In genomic region chr16:85900702-85901580, GRCm38 (mm10) we compare ENCODE assay signal across 8 mouse cellular contexts. TPM values are rescaled to one million over a fixed set of nuclear protein-coding genes. Genes with fewer than 3 reads are reported as not detected.
DNase-seq lines count a peak whose midpoint lies in the region; ATAC-seq lines count a peak whose summit lies in the region.

No protein-coding gene starts in this region.

- ATAC-seq in hindbrain, embryonic 15.5 days (ENCODE audit: low FRiP score, low read depth): peak; percentile 75
- no peak for ATAC-seq in limb, embryonic 12.5 days (ENCODE audit: insufficient number of reproducible peaks, insufficient read depth, low FRiP score, low TSS enrichment, low read depth)
- ATAC-seq in midbrain, embryonic 12.5 days (ENCODE audit: low FRiP score, low read depth): peak; percentile 75
- peak; percentile 51; the same call in 1 of the 2 replicates for ATAC-seq in stomach, embryonic 16.5 days (ENCODE audit: insufficient read depth, low FRiP score)

- 1% methylated on average over 51 of the region's 51 CpGs for WGBS in hindbrain, embryonic 15.5 days
- WGBS in limb, embryonic 12.5 days: under 1% methylated on average over 51 of the region's 51 CpGs
- under 1% methylated on average over 51 of the region's 51 CpGs for WGBS in midbrain, embryonic 12.5 days
- under 1% methylated on average over 51 of the region's 51 CpGs for WGBS in stomach, embryonic 16.5 days

- H3K27me3 ChIP-seq in hindbrain, embryonic 15.5 days: no peaks in the 10 kb centered on the region
- peaks cover 27% of the 10 kb centered on the region for H3K27me3 ChIP-seq in limb, embryonic 12.5 days
- peaks cover 37% of the 10 kb centered on the region for H3K27me3 ChIP-seq in midbrain, embryonic 12.5 days
- H3K27me3 ChIP-seq in stomach, embryonic 16.5 days (ENCODE audit: control insufficient read depth, insufficient read depth, low read length): peaks cover 22% of the 10 kb centered on the region

- H3K9ac ChIP-seq in hindbrain, embryonic 15.5 days: peak overlapping the region; percentile 50
- H3K9ac ChIP-seq in limb, embryonic 12.5 days (replicated peaks): peak overlapping the region; percentile 71
- H3K9ac ChIP-seq in midbrain, embryonic 12.5 days (replicated peaks): peak overlapping the region; percentile 68
- peak overlapping the region; percentile 69 for H3K9ac ChIP-seq in stomach, embryonic 16.5 days (ENCODE audit: low read length)

- H3K4me2 ChIP-seq in hindbrain, embryonic 15.5 days: peak overlapping the region; percentile 99
- H3K4me2 ChIP-seq in limb, embryonic 12.5 days: peak overlapping the region; percentile 93
- peak overlapping the region; percentile 94 for H3K4me2 ChIP-seq in midbrain, embryonic 12.5 days (replicated peaks)
- peak overlapping the region; percentile 87 for H3K4me2 ChIP-seq in stomach, embryonic 16.5 days (ENCODE audit: low read depth, low read length)

- no peaks in the 10 kb centered on the region for H3K36me3 ChIP-seq in hindbrain, embryonic 15.5 days
- H3K36me3 ChIP-seq in limb, embryonic 12.5 days: no peaks in the 10 kb centered on the region
- H3K36me3 ChIP-seq in midbrain, embryonic 12.5 days: no peaks in the 10 kb centered on the region
- H3K36me3 ChIP-seq in stomach, embryonic 16.5 days (ENCODE audit: control insufficient read depth, insufficient read depth, low read length): no peaks in the 10 kb centered on the region

- DNase-seq in adipocyte (ENCODE audit: low spot score): peak; percentile 66
- peak; percentile 29 to 35 for DNase-seq in cerebellum, postnatal 36 days
- peak; percentile 59 for DNase-seq in gastrocnemius, postnatal 10 days
- DNase-seq in natural killer cell, adult 2 months (ENCODE audit: low spot score in 2 of 2): no peak

- peak overlapping the region; percentile 75 for H3K27ac ChIP-seq in hindbrain, embryonic 15.5 days (replicated peaks)
- H3K27ac ChIP-seq in limb, embryonic 12.5 days: peak overlapping the region; percentile 72
- no peak overlapping the region for H3K27ac ChIP-seq in midbrain, embryonic 12.5 days (replicated peaks)
- H3K27ac ChIP-seq in stomach, embryonic 16.5 days (ENCODE audit: low read length): peak overlapping the region; percentile 63

- peaks cover 17% of the 10 kb centered on the region for H3K4me1 ChIP-seq in hindbrain, embryonic 15.5 days (replicated peaks)
- peaks cover 34% of the 10 kb centered on the region for H3K4me1 ChIP-seq in limb, embryonic 12.5 days (replicated peaks)
- peaks cover 8% of the 10 kb centered on the region for H3K4me1 ChIP-seq in midbrain, embryonic 12.5 days
- peaks cover 10% of the 10 kb centered on the region; the same call in 1 of the 2 replicates for H3K4me1 ChIP-seq in stomach, embryonic 16.5 days (ENCODE audit: control insufficient read depth, insufficient read depth, low read length)

- H3K9me3 ChIP-seq in hindbrain, embryonic 15.5 days: no peaks in the 10 kb centered on the region
- H3K9me3 ChIP-seq in limb, embryonic 12.5 days: no peaks in the 10 kb centered on the region
- H3K9me3 ChIP-seq in midbrain, embryonic 12.5 days: no peaks in the 10 kb centered on the region
- no peaks in the 10 kb centered on the region for H3K9me3 ChIP-seq in stomach, embryonic 16.5 days (replicated peaks; ENCODE audit: control insufficient read depth, low read length)

- H3K4me3 ChIP-seq in hindbrain, embryonic 15.5 days: peak overlapping the region; percentile 73
- H3K4me3 ChIP-seq in limb, embryonic 12.5 days (replicated peaks): peak overlapping the region; percentile 64
- H3K4me3 ChIP-seq in midbrain, embryonic 12.5 days: peak overlapping the region; percentile 54
- peak overlapping the region; percentile 55 for H3K4me3 ChIP-seq in stomach, embryonic 16.5 days (replicated peaks; ENCODE audit: low read length)

RNA-seq across cellular contexts. Expression of gene Adamts5, which starts 0.7 kb away (rescaled TPM):
- 10 to 100 TPM; 10.9 to 13.3 TPM for total RNA-seq in gastrocnemius, postnatal 10 days (2021)
- 3.2 and 4.2 TPM in 2 replicates for polyA plus RNA-seq in hindbrain, embryonic 15.5 days (2015; fragmentation: Nextera tagmentation; extraction: Ambion mirVana)
- 7.5 and 8.2 TPM in 2 replicates for polyA plus RNA-seq in limb, embryonic 12.5 days (2016; fragmentation: Nextera tagmentation; extraction: Ambion mirVana)
- 1.2 and 1.7 TPM in 2 replicates for polyA plus RNA-seq in midbrain, embryonic 12.5 days (2016; fragmentation: Nextera tagmentation; extraction: Ambion mirVana)
- polyA plus RNA-seq in stomach, embryonic 16.5 days (2015; fragmentation: Nextera tagmentation; extraction: Ambion mirVana): 4.4 and 4.5 TPM in 2 replicates

Comparison
In these comparisons a context has a peak if more than half of its experiments do, and no peak if none do; other contexts are left out.
1. DNase-seq: peak in adipocyte (single experiment), cerebellum, postnatal 36 days (2 of 2) and gastrocnemius, postnatal 10 days (single experiment); none in natural killer cell, adult 2 months (0 of 2).
2. Peak in every context shown above with its lines, with median percentiles within 50 percentile points of each other: H3K4me2 ChIP-seq, H3K4me3 ChIP-seq and H3K9ac ChIP-seq.